Mouse (Mus musculus) myocyte (in vitro differentiated cells): ENCODE results near the gene Adig. TPM values are rescaled to one million over a fixed set of nuclear protein-coding genes. Genes with fewer than 3 reads are reported as not detected.

Experiments used
- H3K27me3 ChIP-seq: one replicate; pipeline ENCODE4 v1.6.1; 2011; ENCODE audit not compliant: control insufficient read depth, insufficient read depth, insufficient read length
- H3K36me3 ChIP-seq: one replicate; pipeline ENCODE4 v1.6.1; 2011; ENCODE audit not compliant: control insufficient read depth, insufficient read depth
- H3K4me2 ChIP-seq: one replicate; pipeline ENCODE4 v1.6.1; 2011; ENCODE audit warnings: low read depth, control low read depth
- H3K4me3 ChIP-seq: one replicate; pipeline ENCODE4 v1.5.1; 2011; ENCODE audit warnings: mild to moderate bottlenecking, control low read depth, moderate library complexity
- H3K79me2 ChIP-seq: one replicate; pipeline ENCODE4 v1.6.1; 2011; ENCODE audit not compliant: control insufficient read depth, insufficient read depth
- H3ac ChIP-seq: one replicate; pipeline ENCODE4 v1.6.1; 2011; ENCODE audit not compliant: control insufficient read depth, insufficient read length
- CEBPB ChIP-seq: IDR thresholded peaks from 2 replicates; pipeline ENCODE4 v1.6.1; 2011; ENCODE audit warnings: mild to moderate bottlenecking, moderate library complexity; ENCODE audit not compliant: poor library complexity, insufficient read depth, severe bottlenecking
- E2F4 ChIP-seq: IDR thresholded peaks from one replicate; pipeline ENCODE4 v1.6.1; 2011; ENCODE audit warnings: mild to moderate bottlenecking, control low read depth, moderate library complexity; ENCODE audit not compliant: insufficient read depth
- MAX ChIP-seq: IDR thresholded peaks from one replicate; pipeline ENCODE4 v1.6.1; 2011; ENCODE audit warnings: low read depth, mild to moderate bottlenecking, control low read depth
- MYOD1 ChIP-seq, 3 experiments: IDR thresholded peaks; one replicate each; pipeline ENCODE4 v1.6.1; 2011; ENCODE audit warnings: control low read depth in 2 of 3, low read depth in 2 of 3, mild to moderate bottlenecking in 2 of 3, moderate library complexity in 1 of 3; ENCODE audit not compliant: insufficient read length in 2 of 3, control insufficient read depth in 1 of 3
- MYOG ChIP-seq, 3 experiments: IDR thresholded peaks; one replicate each; pipeline ENCODE4 v1.6.1; 2011; ENCODE audit warnings: control low read depth in 2 of 3, low read depth in 2 of 3, mild to moderate bottlenecking in 2 of 3; ENCODE audit not compliant: insufficient read length in 2 of 3, control insufficient read depth in 1 of 3, insufficient read depth in 1 of 3
- POLR2A ChIP-seq: IDR thresholded peaks from one replicate; pipeline ENCODE4 v1.6.1; 2011; ENCODE audit warnings: low read depth, mild to moderate bottlenecking, control low read depth, moderate library complexity; ENCODE audit not compliant: insufficient read length
- POLR2AphosphoS2 ChIP-seq: IDR thresholded peaks from one replicate; pipeline ENCODE4 v1.6.1; 2011; ENCODE audit warnings: low read depth, control low read depth; ENCODE audit not compliant: insufficient read length
- REST ChIP-seq: IDR thresholded peaks from one replicate; pipeline ENCODE4 v1.6.1; 2011; ENCODE audit warnings: mild to moderate bottlenecking, control low read depth, moderate library complexity; ENCODE audit not compliant: insufficient read depth, insufficient read length
- SRF ChIP-seq: IDR thresholded peaks from one replicate; pipeline ENCODE4 v1.6.1; 2011; ENCODE audit warnings: low read depth; ENCODE audit not compliant: control insufficient read depth, insufficient read length
- TCF12 ChIP-seq: IDR thresholded peaks from one replicate; pipeline ENCODE4 v1.6.1; 2011; ENCODE audit warnings: mild to moderate bottlenecking, control low read depth; ENCODE audit not compliant: poor library complexity, insufficient read depth, severe bottlenecking
- TCF3 ChIP-seq: IDR thresholded peaks from one replicate; pipeline ENCODE4 v1.6.1; 2011; ENCODE audit warnings: low read depth, control low read depth; ENCODE audit not compliant: insufficient read length
- USF1 ChIP-seq: IDR thresholded peaks from one replicate; pipeline ENCODE4 v1.6.1; 2011; ENCODE audit warnings: low read depth, mild to moderate bottlenecking, control low read depth, moderate library complexity
- polyA plus RNA-seq: library from polyadenylated mRNA; unstranded; fragments of >200 nt; fragmentation: generic; extraction: Trizol; gene quantifications from one replicate; pipeline ENCODE4 v1.2.1, GENCODE M21; 2012; ENCODE audit warnings: missing spikeins

The Adig gene
- polyA plus RNA-seq, 1 experiment, result not detected

GRCm38 (mm10) chr2:158550067-158550466 is 47.7 kb downstream of the Adig start:
- H3K27me3 ChIP-seq, result peaks cover 17% of the 10 kb centered on the region
- H3K4me2 ChIP-seq, result no peak overlapping the region
- TF ChIP-seq MAX, result no peak
- no peak for TF ChIP-seq E2F4
- TF ChIP-seq REST, result no peak
- no peak for TF ChIP-seq TCF3
- no peak for TF ChIP-seq MYOD1 (IDR thresholded peaks at IDR 0.05; ENCODE audit: control insufficient read depth in 1 of 3, insufficient read length in 2 of 3, low read depth in 2 of 3)
- TF ChIP-seq CEBPB, result no peak
- no peak for TF ChIP-seq MYOG (IDR thresholded peaks at IDR 0.05; ENCODE audit: control insufficient read depth in 1 of 3, insufficient read depth in 1 of 3, insufficient read length in 2 of 3, low read depth in 2 of 3)
- no peak for TF ChIP-seq SRF
- no peak for TF ChIP-seq USF1
- TF ChIP-seq TCF12, result no peak
- no peak for TF ChIP-seq POLR2A
- no peak for TF ChIP-seq POLR2AphosphoS2
- no peaks in the 10 kb centered on the region for H3K79me2 ChIP-seq
- no peaks in the 10 kb centered on the region for H3K36me3 ChIP-seq
- no peak overlapping the region for H3K4me3 ChIP-seq
- no peak overlapping the region for H3ac ChIP-seq

DNA sequence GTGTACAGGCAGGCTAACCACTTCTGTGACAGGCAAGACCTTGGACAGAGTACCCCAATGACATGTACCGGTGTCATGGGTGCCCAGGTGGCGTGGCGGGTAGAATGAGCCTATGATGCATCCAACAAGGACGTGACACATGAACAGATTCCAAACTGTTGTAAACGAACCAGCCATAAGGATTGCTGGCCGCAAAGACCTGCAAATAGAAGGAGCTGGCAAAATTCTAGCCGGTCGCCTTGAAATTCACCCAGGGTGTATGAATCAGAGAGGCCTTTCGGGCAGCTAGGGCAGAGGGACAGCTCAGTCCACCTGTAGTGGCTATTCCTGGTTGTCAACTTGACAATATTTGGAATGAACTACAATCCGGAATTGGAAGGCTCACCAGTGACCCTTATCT is 52.0 kb downstream of the Adig start:
- TF ChIP-seq E2F4, result no peak
- TF ChIP-seq POLR2AphosphoS2, result no peak
- TF ChIP-seq SRF, result no peak
- TF ChIP-seq USF1, result no peak
- TF ChIP-seq POLR2A, result no peak
- no peak for TF ChIP-seq TCF3
- no peak for TF ChIP-seq MYOG (IDR thresholded peaks at IDR 0.05; ENCODE audit: control insufficient read depth in 1 of 3, insufficient read depth in 1 of 3, insufficient read length in 2 of 3, low read depth in 2 of 3)
- no peak for TF ChIP-seq CEBPB
- TF ChIP-seq REST, result no peak
- TF ChIP-seq MAX, result no peak
- no peak for TF ChIP-seq TCF12
- TF ChIP-seq MYOD1 (IDR thresholded peaks at IDR 0.05; ENCODE audit: control insufficient read depth in 1 of 3, insufficient read length in 2 of 3, low read depth in 2 of 3), result no peak
- Histone ChIP-seq H3K4me3 (no peak overlapping the region), H3K79me2 (no peaks in the 10 kb centered on the region), H3K36me3 (no peaks in the 10 kb centered on the region), H3K27me3 (peaks cover 22% of the 10 kb centered on the region), H3ac (no peak overlapping the region), H3K4me2 (no peak overlapping the region)

DNA sequence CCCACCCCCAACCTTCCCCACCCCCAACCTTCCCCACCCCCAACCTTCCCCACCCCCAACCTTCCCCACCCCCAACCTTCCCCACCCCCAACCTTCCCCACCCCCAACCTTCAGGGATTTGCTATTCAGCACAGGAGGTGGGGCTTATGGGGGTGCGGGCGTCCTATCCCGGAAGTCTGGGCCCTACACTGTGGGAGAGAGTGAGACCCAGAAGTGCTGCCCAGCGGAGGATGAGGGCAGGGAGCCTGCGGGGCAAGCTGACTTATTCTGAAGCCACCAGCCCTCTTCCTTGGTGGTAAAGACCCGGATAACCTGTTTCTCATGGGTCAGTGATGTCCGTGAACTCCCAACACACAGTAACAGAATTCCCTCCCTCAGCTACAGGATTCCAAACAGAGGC is 52.8 kb downstream of the Adig start:
- Histone ChIP-seq H3K27me3 (peaks cover 22% of the 10 kb centered on the region), H3K36me3 (no peaks in the 10 kb centered on the region), H3K4me3 (no peak overlapping the region), H3ac (no peak overlapping the region), H3K79me2 (no peaks in the 10 kb centered on the region), H3K4me2 (no peak overlapping the region)
- no peak for TF ChIP-seq MAX
- TF ChIP-seq POLR2AphosphoS2, result no peak
- no peak for TF ChIP-seq E2F4
- TF ChIP-seq MYOD1 (IDR thresholded peaks at IDR 0.05; ENCODE audit: control insufficient read depth in 1 of 3, insufficient read length in 2 of 3, low read depth in 2 of 3), result no peak
- TF ChIP-seq REST, result no peak
- no peak for TF ChIP-seq TCF3
- no peak for TF ChIP-seq USF1
- no peak for TF ChIP-seq CEBPB
- no peak for TF ChIP-seq SRF
- TF ChIP-seq POLR2A, result no peak
- TF ChIP-seq MYOG (IDR thresholded peaks at IDR 0.05; ENCODE audit: control insufficient read depth in 1 of 3, insufficient read depth in 1 of 3, insufficient read length in 2 of 3, low read depth in 2 of 3), result no peak
- TF ChIP-seq TCF12, result no peak

GRCm38 (mm10) chr2:158555812-158556211 is 53.4 kb downstream of the Adig start:
- H3K27me3 ChIP-seq, result peaks cover 23% of the 10 kb centered on the region

More at GRCm38 (mm10) chr2:158555812-158556211, 53.4 kb downstream of the Adig start:
- no peak for TF ChIP-seq POLR2A
- TF ChIP-seq E2F4, result no peak
- TF ChIP-seq CEBPB, result no peak
- TF ChIP-seq USF1, result no peak
- no peak for TF ChIP-seq TCF3
- no peak for TF ChIP-seq MYOG (IDR thresholded peaks at IDR 0.05; ENCODE audit: control insufficient read depth in 1 of 3, insufficient read depth in 1 of 3, insufficient read length in 2 of 3, low read depth in 2 of 3)
- TF ChIP-seq POLR2AphosphoS2, result no peak
- TF ChIP-seq SRF, result no peak
- TF ChIP-seq TCF12, result no peak
- TF ChIP-seq MAX, result no peak
- no peak for TF ChIP-seq REST
- no peak for TF ChIP-seq MYOD1 (IDR thresholded peaks at IDR 0.05; ENCODE audit: control insufficient read depth in 1 of 3, insufficient read length in 2 of 3, low read depth in 2 of 3)
- Histone ChIP-seq H3ac (no peak overlapping the region), H3K4me3 (no peak overlapping the region), H3K36me3 (no peaks in the 10 kb centered on the region), H3K4me2 (peak overlapping the region; percentile 34), H3K79me2 (no peaks in the 10 kb centered on the region)
